Mouse (Mus musculus): Measurements from ENCODE around the gene Ppp1r9b. TPM values are rescaled to one million over a fixed set of nuclear protein-coding genes. Genes with fewer than 3 reads are reported as not detected.

Ppp1r9b gene
- polyA plus RNA-seq, 1 experiment from 2014 or later = 10.6 TPM

DNA sequence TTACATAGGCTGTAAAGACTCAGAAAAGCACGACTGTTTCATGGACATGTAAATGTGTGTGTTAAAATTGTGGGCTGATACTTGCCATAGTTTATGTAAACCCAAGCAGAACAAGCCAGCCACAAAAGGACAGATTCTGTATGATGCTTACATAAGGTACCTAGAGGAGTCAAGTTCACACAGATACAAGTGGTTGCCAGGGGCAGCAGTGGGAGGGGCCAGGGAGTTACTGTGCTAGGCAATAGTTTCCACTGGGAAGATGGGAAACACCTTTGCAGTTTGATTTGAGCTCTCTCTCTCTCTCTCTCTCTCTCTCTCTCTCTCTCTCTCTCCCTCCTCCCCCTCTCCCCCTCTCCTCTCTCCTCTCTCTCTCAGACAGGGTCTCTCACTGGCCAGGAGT is 5.7 kb upstream of the Ppp1r9b start:
- H3K4me1 ChIP-seq (replicated peaks; ENCODE audit: insufficient read depth, low read length) = peaks cover 31% of the 10 kb centered on the region
- no peaks in the 10 kb centered on the region for H3K27me3 ChIP-seq (ENCODE audit: insufficient read depth, low read length)
- H3K9ac ChIP-seq (ENCODE audit: low read depth, low read length) = no peak overlapping the region
- 48% methylated on average over 1 of the region's 1 CpGs for WGBS
- H3K36me3 ChIP-seq (ENCODE audit: insufficient read depth, low read length) = no peaks in the 10 kb centered on the region
- H3K9me3 ChIP-seq (replicated peaks; ENCODE audit: low read length) = no peaks in the 10 kb centered on the region
- H3K27ac ChIP-seq = no peak overlapping the region
- no peak overlapping the region for H3K4me2 ChIP-seq (ENCODE audit: low read length)
- DNase-seq (ENCODE audit: low spot score) (no peak), ATAC-seq (replicated peaks; ENCODE audit: low FRiP score, low read depth) (no peak)
- no peak overlapping the region for H3K4me3 ChIP-seq (replicated peaks; ENCODE audit: low read depth, low read length)
- no peak for TF ChIP-seq CTCF (IDR thresholded peaks at IDR 0.05; ENCODE audit: low read depth)

DNA sequence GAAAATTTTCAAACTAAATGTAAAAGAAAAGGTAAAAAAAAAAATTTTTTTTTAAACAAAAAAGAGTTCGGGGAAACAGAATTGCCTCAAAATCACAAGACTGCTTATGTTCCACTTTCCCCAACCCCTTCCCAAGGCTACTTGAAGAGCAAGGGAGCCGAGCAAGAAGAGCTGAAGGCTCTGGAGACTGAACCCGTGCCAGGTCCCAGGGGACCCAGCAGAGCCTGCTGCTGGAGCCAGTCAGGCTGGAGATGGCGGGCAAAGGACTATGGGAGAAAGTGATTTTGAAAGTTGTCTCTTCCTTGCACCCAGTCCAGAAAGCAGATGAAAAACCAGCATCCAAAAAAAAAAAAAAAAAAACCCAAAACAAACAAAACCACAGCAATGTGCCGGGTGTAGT is 5.0 kb upstream of the Ppp1r9b start:
- DNase-seq (ENCODE audit: low spot score) = no peak
- Histone ChIP-seq H3K4me2 (ENCODE audit: low read length) (no peak overlapping the region), H3K4me1 (replicated peaks; ENCODE audit: insufficient read depth, low read length) (peaks cover 36% of the 10 kb centered on the region), H3K9ac (ENCODE audit: low read depth, low read length) (no peak overlapping the region), H3K9me3 (replicated peaks; ENCODE audit: low read length) (no peaks in the 10 kb centered on the region), H3K4me3 (replicated peaks; ENCODE audit: low read depth, low read length) (no peak overlapping the region), H3K36me3 (ENCODE audit: insufficient read depth, low read length) (no peaks in the 10 kb centered on the region), H3K27me3 (ENCODE audit: insufficient read depth, low read length) (no peaks in the 10 kb centered on the region), H3K27ac (no peak overlapping the region)
- WGBS = 76% methylated on average over 5 of the region's 5 CpGs
- no peak for ATAC-seq (replicated peaks; ENCODE audit: low FRiP score, low read depth)
- no peak for TF ChIP-seq CTCF (IDR thresholded peaks at IDR 0.05; ENCODE audit: low read depth)

DNA sequence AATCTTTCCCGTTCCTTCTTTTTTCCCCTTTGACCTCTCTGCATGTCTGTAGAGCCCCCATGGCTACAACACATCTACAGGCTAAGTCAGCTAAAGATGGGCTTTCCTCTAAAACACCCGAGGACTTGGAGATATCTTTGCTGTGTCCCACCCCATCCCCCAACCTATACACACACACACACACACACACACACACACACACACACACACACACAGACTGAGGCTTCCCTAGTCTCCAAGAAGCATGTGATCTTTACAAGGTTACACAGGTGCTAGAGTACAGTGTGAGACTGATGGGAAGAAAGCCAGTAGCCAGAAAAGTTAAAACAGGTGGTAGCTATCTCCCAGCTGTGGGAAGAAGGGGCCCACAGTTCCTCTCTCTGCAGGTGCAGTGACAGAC is 4.4 kb upstream of the Ppp1r9b start:
- Histone ChIP-seq H3K4me3 (replicated peaks; ENCODE audit: low read depth, low read length) (no peak overlapping the region), H3K4me2 (ENCODE audit: low read length) (no peak overlapping the region), H3K36me3 (ENCODE audit: insufficient read depth, low read length) (no peaks in the 10 kb centered on the region), H3K9me3 (replicated peaks; ENCODE audit: low read length) (no peaks in the 10 kb centered on the region), H3K27me3 (ENCODE audit: insufficient read depth, low read length) (no peaks in the 10 kb centered on the region), H3K9ac (ENCODE audit: low read depth, low read length) (no peak overlapping the region), H3K27ac (no peak overlapping the region), H3K4me1 (replicated peaks; ENCODE audit: insufficient read depth, low read length) (peaks cover 36% of the 10 kb centered on the region)
- ATAC-seq (replicated peaks; ENCODE audit: low FRiP score, low read depth) (no peak), DNase-seq (ENCODE audit: low spot score) (no peak)
- 73% methylated on average over 2 of the region's 2 CpGs for WGBS
- TF ChIP-seq CTCF (IDR thresholded peaks at IDR 0.05; ENCODE audit: low read depth) = no peak

DNA sequence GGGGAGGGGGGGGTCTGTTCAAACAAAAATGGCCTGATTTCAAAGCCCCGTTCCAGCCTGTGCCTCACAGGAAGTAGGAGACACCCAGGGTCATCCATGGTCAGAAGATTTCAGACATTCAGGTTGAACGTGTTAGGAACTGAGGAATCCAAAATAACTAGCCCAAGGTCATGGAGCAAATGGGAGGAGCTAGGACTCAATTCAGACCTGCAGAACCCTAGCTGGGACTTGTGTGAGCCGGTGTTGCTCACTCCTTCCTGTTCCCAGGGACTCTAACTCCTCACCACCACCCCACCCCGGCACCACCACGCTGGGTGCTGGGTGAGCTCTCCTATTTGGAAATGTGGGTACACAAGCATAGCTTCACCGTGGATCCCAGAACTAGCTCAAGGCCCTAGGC is 3.5 kb upstream of the Ppp1r9b start:
- peaks cover 36% of the 10 kb centered on the region for H3K4me1 ChIP-seq (replicated peaks; ENCODE audit: insufficient read depth, low read length)
- ATAC-seq (replicated peaks; ENCODE audit: low FRiP score, low read depth) = no peak

DNA sequence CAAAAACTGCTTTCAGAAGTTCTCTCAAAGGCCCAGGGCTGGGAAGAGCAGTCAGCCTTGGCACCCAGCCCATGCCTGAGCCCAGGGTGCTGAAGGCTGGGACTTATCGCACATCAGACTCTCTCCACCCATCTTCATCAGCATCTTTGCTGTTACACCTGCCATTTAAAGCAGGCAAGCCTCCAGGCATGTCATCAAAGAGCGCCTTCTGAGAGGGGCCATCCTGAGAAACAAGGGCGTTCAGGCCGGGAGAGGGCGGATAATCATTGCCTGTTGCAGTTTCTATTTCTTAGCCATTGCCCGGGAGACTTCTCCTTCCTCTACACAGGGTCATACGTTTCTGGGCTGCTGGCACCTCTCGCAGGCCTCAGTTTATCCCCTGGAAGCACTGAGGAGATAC is 3.0 kb upstream of the Ppp1r9b start:
- H3K36me3 ChIP-seq (ENCODE audit: insufficient read depth, low read length) = no peaks in the 10 kb centered on the region
- WGBS = 83% methylated on average over 8 of the region's 8 CpGs
- H3K4me3 ChIP-seq (replicated peaks; ENCODE audit: low read depth, low read length) = no peak overlapping the region
- no peak for TF ChIP-seq CTCF (IDR thresholded peaks at IDR 0.05; ENCODE audit: low read depth)
- H3K4me1 ChIP-seq (replicated peaks; ENCODE audit: insufficient read depth, low read length) = peaks cover 41% of the 10 kb centered on the region
- H3K27ac ChIP-seq = no peak overlapping the region
- no peak overlapping the region for H3K9ac ChIP-seq (ENCODE audit: low read depth, low read length)
- no peaks in the 10 kb centered on the region for H3K27me3 ChIP-seq (ENCODE audit: insufficient read depth, low read length)
- DNase-seq (ENCODE audit: low spot score) (no peak), ATAC-seq (replicated peaks; ENCODE audit: low FRiP score, low read depth) (no peak)
- H3K4me2 ChIP-seq (ENCODE audit: low read length) = no peak overlapping the region
- H3K9me3 ChIP-seq (replicated peaks; ENCODE audit: low read length) = no peaks in the 10 kb centered on the region

More for the DNA sequence above, 3.5 kb upstream of the Ppp1r9b start:
- Histone ChIP-seq H3K4me2 (ENCODE audit: low read length) (no peak overlapping the region), H3K27ac (no peak overlapping the region), H3K4me3 (replicated peaks; ENCODE audit: low read depth, low read length) (no peak overlapping the region), H3K36me3 (ENCODE audit: insufficient read depth, low read length) (no peaks in the 10 kb centered on the region), H3K9me3 (replicated peaks; ENCODE audit: low read length) (no peaks in the 10 kb centered on the region), H3K27me3 (ENCODE audit: insufficient read depth, low read length) (no peaks in the 10 kb centered on the region), H3K9ac (ENCODE audit: low read depth, low read length) (no peak overlapping the region)
- DNase-seq (ENCODE audit: low spot score) = no peak
- no peak for TF ChIP-seq CTCF (IDR thresholded peaks at IDR 0.05; ENCODE audit: low read depth)
- 41% methylated on average over 6 of the region's 6 CpGs for WGBS

DNA sequence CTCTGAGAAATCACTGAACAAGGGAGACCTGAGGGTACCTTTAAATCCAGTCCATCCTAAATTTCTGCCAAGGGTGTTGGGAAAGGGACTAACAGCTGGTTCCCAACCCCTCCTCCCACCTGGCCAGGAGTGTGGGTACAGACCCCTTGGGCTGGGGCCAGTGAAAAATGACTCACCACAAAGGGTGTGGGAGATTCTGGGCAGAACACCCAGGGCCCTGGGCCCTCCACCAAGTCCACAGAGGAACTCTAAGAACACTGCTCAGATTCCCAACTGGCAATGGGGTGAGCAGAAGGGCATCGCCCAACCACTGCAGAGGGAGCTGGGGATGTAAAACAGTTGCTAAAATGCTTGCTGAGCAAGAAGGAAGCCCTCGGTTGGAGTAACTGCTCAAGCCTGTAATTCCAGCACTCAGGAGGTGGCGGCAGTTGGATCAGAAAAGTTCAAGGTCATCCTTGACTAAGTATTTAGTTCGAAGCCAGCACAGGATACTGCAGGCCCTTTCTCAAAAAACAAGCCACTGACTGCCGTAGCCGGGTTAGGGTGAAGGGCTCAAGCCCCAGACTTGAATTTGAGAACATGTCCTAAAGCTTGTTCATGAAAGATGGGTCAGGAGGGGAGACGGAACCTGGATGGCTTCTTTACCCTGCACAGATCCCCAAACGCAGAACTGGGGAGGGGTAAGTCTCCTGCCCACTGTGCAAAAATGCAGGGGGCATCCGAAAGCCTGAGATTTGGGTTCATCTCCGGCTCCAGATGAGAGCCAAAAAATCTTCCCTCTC is 1.9 kb upstream of the Ppp1r9b start:
- Histone ChIP-seq H3K4me3 (replicated peaks; ENCODE audit: low read depth, low read length) (peak overlapping the region; percentile 45), H3K27me3 (ENCODE audit: insufficient read depth, low read length) (no peaks in the 10 kb centered on the region)
- 13% methylated on average over 10 of the region's 10 CpGs for WGBS

More for the DNA sequence above, 1.9 kb upstream of the Ppp1r9b start:
- Histone ChIP-seq H3K36me3 (ENCODE audit: insufficient read depth, low read length) (no peaks in the 10 kb centered on the region), H3K9ac (ENCODE audit: low read depth, low read length) (peak overlapping the region; percentile 90), H3K4me1 (replicated peaks; ENCODE audit: insufficient read depth, low read length) (peaks cover 52% of the 10 kb centered on the region), H3K4me2 (ENCODE audit: low read length) (peak overlapping the region; percentile 97), H3K9me3 (replicated peaks; ENCODE audit: low read length) (no peaks in the 10 kb centered on the region), H3K27ac (peak overlapping the region; percentile 94)
- DNase-seq (ENCODE audit: low spot score) = no peak
- TF ChIP-seq CTCF (IDR thresholded peaks at IDR 0.05; ENCODE audit: low read depth) = no peak
- ATAC-seq (replicated peaks; ENCODE audit: low FRiP score, low read depth) = no peak
